Mouse (Mus musculus) MEL (cell line): ENCODE data around the gene Mrpl57.

Experiments
- CHD2 ChIP-seq: IDR thresholded peaks from 2 replicates; pipeline ENCODE4 v1.6.1; 2011; ENCODE audit warnings: low read length, improper control_type of control experiment
- MYC ChIP-seq: IDR thresholded peaks from 2 replicates; pipeline ENCODE4 v1.6.1; 2011; ENCODE audit warnings: low read depth, mild to moderate bottlenecking, low read length, improper control_type of control experiment, moderate library complexity
- NELFE ChIP-seq: IDR thresholded peaks from 2 replicates; pipeline ENCODE4 v1.6.1; 2011; ENCODE audit warnings: low read depth, low read length, improper control_type of control experiment
- USF2 ChIP-seq, 2 experiments: IDR thresholded peaks; 2 replicates each; pipeline ENCODE4 v1.6.1; 2011 to 2012; ENCODE audit warnings: improper control_type of control experiment in 2 of 2, low read length in 2 of 2, borderline replicate concordance in 1 of 2, inconsistent platforms in 1 of 2, low read depth in 1 of 2, mild to moderate bottlenecking in 1 of 2; ENCODE audit not compliant: insufficient read depth in 1 of 2

GRCm38 (mm10) chr14:57833526-57833925 lies 7.5 kb downstream of the Mrpl57 start:
- TF ChIP-seq USF2 (IDR thresholded peaks at IDR 0.05; ENCODE audit: borderline replicate concordance in 1 of 2, insufficient read depth in 1 of 2, low read depth in 1 of 2, low read length in 2 of 2) (no peak), CHD2 (no peak), NELFE (no peak), MYC (no peak)
